Mouse (Mus musculus) midbrain, embryonic 13.5 days (tissue): ENCODE measurements around the gene Serpinb1a. TPM values are rescaled to one million over a fixed set of nuclear protein-coding genes. Genes with fewer than 3 reads are reported as not detected.

Experiments
- polyA plus RNA-seq: library from polyadenylated mRNA; unstranded; fragments of >200 nt; fragmentation: Nextera tagmentation; extraction: Ambion mirVana; gene quantifications from 2 replicates; pipeline ENCODE4 v1.2.1, GENCODE M21; 2015

Gene Serpinb1a
- polyA plus RNA-seq, 1 experiment from 2014 or later: 2.6 TPM

Other genes starting within 250 kb of the Serpinb1a start
- 0.04 and 0.10 TPM in 2 replicates for gene Mylk4, start 67.2 kb downstream of the Serpinb1a start, polyA plus RNA-seq
- 20.9 and 28.1 TPM in 2 replicates for gene Wrnip1, start 49.1 kb downstream of the Serpinb1a start, polyA plus RNA-seq
- gene D930007J09Rik, start 48.3 kb downstream of the Serpinb1a start, polyA plus RNA-seq: not detected in 2 replicates
- gene Serpinb1c, start 47.0 kb upstream of the Serpinb1a start, polyA plus RNA-seq: not detected in 2 replicates
- gene Serpinb6b, start 114.0 kb upstream of the Serpinb1a start, polyA plus RNA-seq: 0.61 and 0.86 TPM in 2 replicates
- gene Serpinb9, start 152.1 kb upstream of the Serpinb1a start, polyA plus RNA-seq: 0.89 and 0.90 TPM in 2 replicates
- gene Serpinb9b, start 176.2 kb upstream of the Serpinb1a start, polyA plus RNA-seq: 0.23 and 0.32 TPM in 2 replicates
- 0.46 and 2.5 TPM in 2 replicates for gene Serpinb1b, start 227.4 kb upstream of the Serpinb1a start, polyA plus RNA-seq